Mouse (Mus musculus) forebrain, embryonic 15.5 days (tissue): ENCODE results near the gene Gli1. TPM values are rescaled to one million over a fixed set of nuclear protein-coding genes. Genes with fewer than 3 reads are reported as not detected.

Source experiments
- ATAC-seq: fragments of 200-750 bp; cut with Nextera tagmentation; replicated peaks from 2 replicates; pipeline ENCODE4 v1.8.0; 2017; ENCODE audit warnings: mild to moderate bottlenecking, moderate TSS enrichment, moderate library complexity
- H3K27ac ChIP-seq: fragments of 300-500 bp; sonication (generic); replicated peaks from 2 replicates; pipeline ENCODE4 v1.5.1; 2015; ENCODE audit warnings: mild to moderate bottlenecking, inconsistent platforms
- H3K27me3 ChIP-seq: fragments of 300-500 bp; sonication (generic); 2 replicates; pipeline ENCODE4 v1.6.1; 2015; ENCODE audit warnings: inconsistent platforms
- H3K36me3 ChIP-seq: fragments of 300-500 bp; sonication (generic); 2 replicates; pipeline ENCODE4 v1.6.1; 2015; ENCODE audit warnings: mild to moderate bottlenecking, inconsistent platforms
- H3K4me1 ChIP-seq: fragments of 300-500 bp; sonication (generic); 2 replicates; pipeline ENCODE4 v1.6.1; 2015; ENCODE audit warnings: inconsistent platforms
- H3K4me2 ChIP-seq: fragments of 300-500 bp; sonication (generic); replicated peaks from 2 replicates; pipeline ENCODE4 v1.6.1; 2015; ENCODE audit warnings: mild to moderate bottlenecking, inconsistent platforms
- H3K4me3 ChIP-seq: fragments of 300-500 bp; sonication (generic); 2 replicates; pipeline ENCODE4 v1.5.1; 2015; ENCODE audit warnings: mild to moderate bottlenecking, inconsistent platforms
- H3K9ac ChIP-seq: fragments of 300-500 bp; sonication (generic); replicated peaks from 2 replicates; pipeline ENCODE4 v1.6.1; 2015; ENCODE audit warnings: mild to moderate bottlenecking, inconsistent platforms
- H3K9me3 ChIP-seq: fragments of 300-500 bp; sonication (generic); 2 replicates; pipeline ENCODE4 v1.6.1; 2016; ENCODE audit warnings: inconsistent platforms
- WGBS: fragments of 180-500 bp; shearing (Covaris S2); methylation state at CpG from one replicate; pipeline ENCODE4 v1.1.7; 2015; ENCODE audit warnings: mixed read lengths; 5-methylcytosine and 5-hydroxymethylcytosine counted together
- polyA plus RNA-seq: library from polyadenylated mRNA; unstranded; fragments of >200 nt; fragmentation: Nextera tagmentation; extraction: Ambion mirVana; gene quantifications from 2 replicates; pipeline ENCODE4 v1.2.1, GENCODE M21; 2015

Gene Gli1
- polyA plus RNA-seq, 1 experiment from 2014 or later, result 1.5 TPM

DNA sequence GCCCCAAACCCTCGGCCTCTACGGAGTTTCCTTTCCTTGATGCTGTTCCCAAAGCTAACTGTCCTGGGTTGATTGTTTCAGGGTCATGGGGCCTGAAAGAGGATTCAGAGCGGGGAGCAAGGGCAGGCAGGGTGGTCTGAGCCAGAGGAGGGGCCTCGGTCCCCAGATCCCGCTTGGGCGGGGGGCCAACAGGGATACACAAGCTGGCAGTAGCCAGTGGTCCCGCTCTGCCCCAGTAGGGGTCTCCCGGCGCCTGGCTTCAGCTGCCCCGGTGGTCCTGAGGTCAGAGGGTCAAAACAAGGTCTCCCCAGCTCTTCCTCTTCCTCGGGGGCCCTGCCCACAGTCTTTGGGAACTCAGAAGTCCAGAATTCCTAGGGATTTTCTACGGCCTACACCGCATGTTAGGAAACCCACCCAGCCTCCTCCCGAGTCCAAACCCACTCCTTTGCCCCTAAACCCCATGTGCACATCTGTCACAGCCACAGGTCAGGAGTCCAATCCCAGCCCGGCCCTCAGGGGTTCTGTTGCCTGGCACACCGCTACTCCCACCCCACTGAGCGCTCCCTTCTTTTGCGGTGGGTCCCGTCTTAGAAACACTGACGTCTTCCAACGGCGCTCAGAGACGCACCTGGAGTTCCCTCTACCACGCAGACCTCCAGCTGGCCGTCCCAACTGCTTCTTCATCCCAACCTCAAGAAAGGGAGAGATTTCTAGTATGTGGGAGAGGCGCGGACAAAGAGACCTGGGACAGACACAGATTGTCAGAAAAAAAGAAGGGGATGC lies 1.0 kb downstream of the Gli1 start:
- Histone ChIP-seq H3K27me3 (peaks cover 25% of the 10 kb centered on the region), H3K4me1 (peaks cover 40% of the 10 kb centered on the region), H3K4me3 (peak overlapping the region; percentile 36), H3K9me3 (no peaks in the 10 kb centered on the region), H3K9ac (peak overlapping the region; percentile 20; the same call in 1 of the 2 replicates), H3K36me3 (no peaks in the 10 kb centered on the region), H3K4me2 (peak overlapping the region; percentile 56), H3K27ac (no peak overlapping the region)
- no peak for ATAC-seq
- WGBS, result 1% methylated on average over 27 of the region's 27 CpGs

GRCm38 (mm10) chr10:127339683-127340576 lies 1.8 kb downstream of the Gli1 start:
- Histone ChIP-seq H3K4me3 (peak overlapping the region; percentile 36), H3K4me2 (peak overlapping the region; percentile 56), H3K36me3 (no peaks in the 10 kb centered on the region), H3K27me3 (peaks cover 25% of the 10 kb centered on the region), H3K9me3 (no peaks in the 10 kb centered on the region), H3K9ac (peak overlapping the region; percentile 20), H3K27ac (no peak overlapping the region), H3K4me1 (peaks cover 40% of the 10 kb centered on the region)
- WGBS, result under 1% methylated on average over 42 of the region's 42 CpGs
- ATAC-seq, result peak; percentile 27; the same call in 1 of the 2 replicates

DNA sequence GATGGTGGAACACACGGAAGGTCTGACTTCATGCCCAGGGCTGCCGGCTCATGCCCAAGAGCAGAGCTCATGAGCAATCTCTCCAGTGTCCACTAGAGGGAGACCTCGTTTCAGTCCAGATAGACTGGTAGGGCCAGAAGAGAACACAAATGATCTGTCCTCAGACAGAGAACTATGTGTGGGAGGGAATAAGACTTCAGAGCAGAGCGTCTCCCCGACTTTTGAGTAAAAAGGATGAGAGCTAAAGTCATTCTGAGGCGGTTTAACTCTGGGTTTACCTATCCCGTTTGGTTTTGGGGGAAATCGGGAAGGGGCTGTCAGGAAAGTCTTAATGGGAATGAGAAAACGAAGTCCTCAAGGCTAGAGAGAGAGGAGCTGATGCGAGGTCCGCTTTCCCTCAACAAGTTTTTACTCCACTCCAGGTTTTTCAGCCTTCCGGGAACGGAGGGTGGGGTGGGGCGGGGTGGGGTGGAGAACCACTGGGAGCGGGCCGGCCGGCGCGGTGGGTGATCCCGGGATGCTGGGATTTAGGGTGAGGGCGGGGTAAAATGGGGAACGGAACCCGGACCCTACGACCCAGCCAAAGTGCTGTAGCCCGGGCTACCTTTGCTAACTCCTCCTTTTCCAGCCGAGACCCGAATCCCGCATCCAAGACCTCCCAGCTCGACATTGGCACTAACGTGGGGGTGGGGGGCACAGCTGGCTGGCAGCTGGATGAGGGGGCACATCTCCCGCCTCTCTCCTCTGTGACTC lies 2.7 kb downstream of the Gli1 start:
- peak overlapping the region; percentile 36 for H3K4me3 ChIP-seq
- peak; percentile 76 for ATAC-seq
- H3K4me2 ChIP-seq, result peak overlapping the region; percentile 56
- H3K27me3 ChIP-seq, result peaks cover 25% of the 10 kb centered on the region
- WGBS, result under 1% methylated on average over 31 of the region's 31 CpGs
- no peaks in the 10 kb centered on the region for H3K9me3 ChIP-seq
- peaks cover 40% of the 10 kb centered on the region for H3K4me1 ChIP-seq
- no peaks in the 10 kb centered on the region for H3K36me3 ChIP-seq
- H3K27ac ChIP-seq, result no peak overlapping the region
- H3K9ac ChIP-seq, result peak overlapping the region; percentile 19; the same call in 1 of the 2 replicates

- no peak overlapping the region for H3K27ac ChIP-seq
- peaks cover 25% of the 10 kb centered on the region for H3K27me3 ChIP-seq
- ATAC-seq, result no peak
- 89% methylated on average over 6 of the region's 6 CpGs for WGBS
- no peaks in the 10 kb centered on the region for H3K36me3 ChIP-seq
- H3K4me1 ChIP-seq, result peaks cover 40% of the 10 kb centered on the region
- H3K4me3 ChIP-seq, result no peak overlapping the region
- no peaks in the 10 kb centered on the region for H3K9me3 ChIP-seq
- H3K4me2 ChIP-seq, result no peak overlapping the region
- H3K9ac ChIP-seq, result no peak overlapping the region
Measured at GRCm38 (mm10) chr10:127337536-127338099, 4.2 kb downstream of the Gli1 start.

GRCm38 (mm10) chr10:127336952-127337351 lies 4.8 kb downstream of the Gli1 start:
- H3K4me2 ChIP-seq, result no peak overlapping the region
- no peak overlapping the region for H3K9ac ChIP-seq
- H3K4me1 ChIP-seq, result peaks cover 36% of the 10 kb centered on the region
- ATAC-seq, result no peak
- no peaks in the 10 kb centered on the region for H3K9me3 ChIP-seq
- no peaks in the 10 kb centered on the region for H3K36me3 ChIP-seq
- no peak overlapping the region for H3K27ac ChIP-seq
- H3K27me3 ChIP-seq, result peaks cover 19% of the 10 kb centered on the region
- no peak overlapping the region for H3K4me3 ChIP-seq
- 78% methylated on average over 5 of the region's 5 CpGs for WGBS

DNA sequence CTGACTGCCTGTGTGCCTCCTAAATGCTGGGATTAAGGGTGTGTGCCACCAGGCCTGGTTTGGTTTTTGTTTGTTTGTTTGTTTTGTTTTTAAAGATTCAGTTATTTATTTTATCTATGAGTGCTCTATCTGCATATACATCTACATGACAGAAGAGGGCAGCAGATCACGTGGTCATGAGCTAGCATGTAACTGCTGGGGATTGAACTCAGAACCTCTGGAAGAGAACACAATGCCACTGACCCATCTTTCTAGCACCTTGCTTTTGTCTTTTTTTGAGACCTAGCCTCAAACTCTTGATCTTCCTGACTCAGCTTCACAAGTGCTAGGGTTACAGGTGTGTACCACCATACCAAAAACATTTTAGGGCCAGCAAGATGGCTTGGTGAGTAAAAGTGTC lies 6.5 kb downstream of the Gli1 start:
- no peaks in the 10 kb centered on the region for H3K36me3 ChIP-seq
- H3K27ac ChIP-seq, result no peak overlapping the region
- peaks cover 6% of the 10 kb centered on the region; the same call in 1 of the 2 replicates for H3K27me3 ChIP-seq
- H3K9me3 ChIP-seq, result no peaks in the 10 kb centered on the region
- peaks cover 20% of the 10 kb centered on the region for H3K4me1 ChIP-seq
- H3K4me2 ChIP-seq, result no peak overlapping the region
- ATAC-seq, result no peak
- no peak overlapping the region for H3K4me3 ChIP-seq
- no peak overlapping the region for H3K9ac ChIP-seq
- 61% methylated on average over 1 of the region's 1 CpGs for WGBS

DNA sequence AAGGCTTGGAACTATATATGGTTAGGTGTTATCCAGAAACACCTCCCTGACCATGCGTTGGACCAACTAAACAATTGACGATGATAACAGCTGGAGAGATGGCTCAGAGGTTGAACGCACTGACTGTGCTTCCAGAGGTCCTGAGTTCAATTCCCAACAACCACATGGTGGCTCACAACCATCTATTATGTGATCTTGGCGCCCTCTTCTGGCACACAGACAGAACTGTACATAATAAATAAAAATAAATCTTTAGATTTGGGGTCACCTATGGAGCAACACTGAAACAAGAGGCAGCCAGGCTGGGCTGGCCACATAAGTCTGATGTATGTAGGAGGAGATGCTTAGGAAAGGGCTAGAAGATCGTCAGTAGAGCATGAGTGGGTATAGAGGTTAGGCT lies 8.6 kb downstream of the Gli1 start:
- Histone ChIP-seq H3K27me3 (peaks cover 15% of the 10 kb centered on the region), H3K4me1 (peaks cover 3% of the 10 kb centered on the region; the same call in 1 of the 2 replicates), H3K4me3 (no peak overlapping the region), H3K27ac (no peak overlapping the region), H3K4me2 (no peak overlapping the region), H3K9me3 (no peaks in the 10 kb centered on the region), H3K9ac (no peak overlapping the region), H3K36me3 (no peaks in the 10 kb centered on the region)
- 65% methylated on average over 5 of the region's 5 CpGs for WGBS
- ATAC-seq, result no peak

DNA sequence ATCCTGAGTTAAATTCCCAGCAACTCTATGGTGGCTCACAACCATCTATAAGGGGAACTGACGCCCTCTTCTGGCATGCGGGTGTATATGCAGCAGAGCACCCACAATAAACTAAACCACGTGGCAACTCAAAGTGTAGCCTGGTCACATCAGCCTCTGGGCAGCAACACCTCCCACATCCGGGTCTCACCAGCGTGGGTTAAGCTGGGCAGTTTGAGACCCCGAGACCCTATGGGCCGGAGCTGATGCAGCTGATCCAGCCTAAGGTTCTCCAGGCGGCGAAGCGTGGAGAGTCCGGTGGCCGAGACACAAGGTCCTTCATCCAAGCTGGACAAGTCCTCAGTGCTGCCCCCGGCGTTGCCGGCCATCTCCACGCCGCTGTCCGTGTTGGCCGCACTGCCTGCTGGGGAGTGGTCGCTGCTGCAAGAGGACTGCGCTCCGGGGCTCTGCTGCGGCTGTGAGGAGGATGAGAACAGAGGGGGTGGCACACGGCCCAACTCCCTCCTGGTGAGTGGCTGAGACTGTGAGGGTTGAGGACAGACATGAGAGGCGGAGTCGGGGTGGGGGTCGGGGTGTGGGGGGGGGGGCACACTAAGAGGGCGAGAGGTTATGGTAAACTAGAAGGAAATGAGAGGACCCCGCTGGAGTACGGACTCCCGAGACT lies 9.4 kb downstream of the Gli1 start:
- 22% methylated on average over 31 of the region's 31 CpGs for WGBS
- no peak; the same call in 1 of the 2 replicates for ATAC-seq
- Histone ChIP-seq H3K4me2 (peak overlapping the region; percentile 43), H3K4me1 (peaks cover 3% of the 10 kb centered on the region; the same call in 1 of the 2 replicates), H3K27ac (no peak overlapping the region), H3K36me3 (no peaks in the 10 kb centered on the region), H3K27me3 (peaks cover 22% of the 10 kb centered on the region), H3K4me3 (peak overlapping the region; percentile 27), H3K9ac (peak overlapping the region; percentile 32; the same call in 1 of the 2 replicates), H3K9me3 (no peaks in the 10 kb centered on the region)

DNA sequence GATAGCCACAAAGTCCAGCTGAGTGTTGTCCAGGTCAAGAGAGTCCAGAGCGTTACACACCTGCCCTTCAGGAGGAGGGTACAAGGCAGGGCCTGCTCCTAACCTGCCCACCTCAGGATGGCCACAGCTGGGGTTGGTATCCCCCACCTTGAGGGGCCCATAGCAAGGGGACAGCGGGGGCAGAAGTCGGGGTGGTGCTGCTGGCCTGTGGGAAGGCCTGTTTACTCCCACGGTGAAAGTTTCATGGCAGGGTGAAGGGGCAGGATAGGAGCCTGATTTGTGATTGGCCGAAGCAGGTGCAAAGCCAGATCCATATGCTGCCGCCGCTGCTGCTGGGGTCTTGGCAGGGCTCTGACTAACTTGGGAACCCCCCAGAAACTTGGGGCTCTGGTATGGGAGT lies 11.6 kb downstream of the Gli1 start:
- no peak overlapping the region for H3K4me2 ChIP-seq
- H3K27me3 ChIP-seq, result peaks cover 43% of the 10 kb centered on the region
- ATAC-seq, result no peak
- H3K4me3 ChIP-seq, result no peak overlapping the region
- H3K9me3 ChIP-seq, result no peaks in the 10 kb centered on the region
- H3K4me1 ChIP-seq, result peaks cover 16% of the 10 kb centered on the region
- no peak overlapping the region for H3K27ac ChIP-seq
- WGBS, result 78% methylated on average over 7 of the region's 7 CpGs
- no peaks in the 10 kb centered on the region for H3K36me3 ChIP-seq
- H3K9ac ChIP-seq, result no peak overlapping the region

DNA sequence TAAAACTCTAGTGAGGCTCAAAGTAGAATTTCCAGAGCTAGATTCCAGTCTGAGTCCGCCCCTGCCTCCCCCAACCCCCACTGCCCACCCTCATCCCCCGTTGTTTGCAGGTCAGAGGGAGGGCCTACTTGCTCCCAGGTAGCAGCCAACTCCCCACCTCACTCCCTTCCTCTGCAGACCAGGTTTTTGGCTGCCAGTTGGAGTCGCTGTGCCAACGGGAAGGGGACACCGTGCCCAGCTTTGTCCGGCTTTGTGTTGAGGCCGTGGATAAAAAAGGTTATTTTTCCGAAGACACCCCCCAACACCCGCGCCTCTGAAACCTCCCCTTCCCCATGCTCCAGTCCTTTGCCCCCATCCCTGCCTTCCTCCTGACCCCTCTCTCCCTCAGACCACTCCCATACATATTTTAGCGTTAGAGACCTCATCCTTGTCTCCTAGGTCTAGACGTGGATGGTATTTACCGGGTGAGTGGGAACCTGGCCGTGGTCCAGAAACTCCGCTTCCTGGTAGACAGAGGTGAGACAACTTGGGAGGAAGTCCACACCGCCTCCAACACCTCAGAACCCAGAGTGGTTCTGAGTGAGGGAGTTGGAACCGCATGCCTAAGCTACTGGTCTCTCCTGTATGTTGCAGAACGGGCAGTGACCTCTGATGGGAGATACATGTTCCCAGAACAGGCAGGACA lies 14.2 kb downstream of the Gli1 start:
- peaks cover 60% of the 10 kb centered on the region for H3K27me3 ChIP-seq
- no peaks in the 10 kb centered on the region for H3K9me3 ChIP-seq
- no peak overlapping the region for H3K4me3 ChIP-seq
- no peak for ATAC-seq
- H3K27ac ChIP-seq, result no peak overlapping the region
- H3K9ac ChIP-seq, result no peak overlapping the region
- H3K4me1 ChIP-seq, result peaks cover 16% of the 10 kb centered on the region
- no peak overlapping the region for H3K4me2 ChIP-seq
- no peaks in the 10 kb centered on the region for H3K36me3 ChIP-seq
- WGBS, result 48% methylated on average over 18 of the region's 18 CpGs
